In the genomic region with DNA sequence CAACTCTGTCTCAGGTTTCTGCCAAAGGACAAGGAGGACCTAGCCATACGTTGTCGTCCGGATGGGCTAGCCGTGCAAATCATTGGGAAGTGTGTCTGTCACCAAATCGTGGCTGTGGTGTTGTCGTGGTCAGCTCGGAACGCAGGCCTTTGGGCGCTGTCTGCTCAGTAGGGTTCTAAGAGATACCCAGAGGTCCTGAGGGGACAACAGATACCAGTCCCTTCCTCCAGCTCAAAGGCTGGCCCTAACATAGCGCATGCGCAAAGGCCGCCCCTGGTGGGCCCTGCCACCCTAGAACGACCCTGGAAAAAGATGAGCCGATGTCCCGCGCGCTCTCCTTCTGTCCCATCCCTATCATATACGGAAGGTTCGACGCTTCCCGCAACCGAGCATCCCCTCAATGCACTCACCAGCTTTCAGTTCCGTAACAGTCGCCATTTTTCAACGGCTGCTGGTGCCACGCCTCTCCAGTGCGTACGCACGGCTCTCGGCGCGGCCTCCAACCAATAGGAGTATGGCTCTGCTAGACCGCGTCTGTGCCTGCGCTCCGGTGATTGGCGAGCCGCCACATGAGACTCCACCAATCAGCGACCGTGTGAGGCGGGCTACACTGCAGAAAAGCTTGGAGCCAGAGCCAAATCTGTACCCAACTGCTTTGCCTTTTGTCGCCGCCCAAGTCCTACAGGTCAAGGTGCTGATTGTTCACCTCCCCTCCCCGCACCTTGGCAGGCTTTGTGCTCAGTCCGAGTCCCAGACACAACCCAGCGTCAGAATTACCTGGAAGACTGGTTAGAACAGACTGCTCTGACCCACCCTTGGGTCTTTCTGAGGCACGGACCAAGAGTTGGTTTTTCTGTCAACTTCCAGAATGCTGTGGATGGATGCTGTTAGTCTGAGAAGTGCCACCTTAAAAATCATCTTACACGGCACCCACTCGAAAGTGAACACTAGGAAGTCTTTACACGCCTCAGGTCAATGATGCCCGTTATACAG, we compare ENCODE assay signal across 8 mouse cellular contexts. TPM values are rescaled to one million over a fixed set of nuclear protein-coding genes. Genes with fewer than 3 reads are reported as not detected.
DNase-seq lines count a peak whose midpoint lies in the region; ATAC-seq lines count a peak whose summit lies in the region.

TSS of gene Fopnl (minus strand) at position 522 of the 993 bp plus-strand sequence.

- H3K36me3 ChIP-seq in lung, embryonic 16.5 days (ENCODE audit: control insufficient read depth, insufficient read depth, low read length): peaks cover 7% of the 10 kb centered on the region

- no peaks in the 10 kb centered on the region for H3K27me3 ChIP-seq in lung, embryonic 16.5 days (ENCODE audit: control insufficient read depth, insufficient read depth, low read depth, low read length)

- H3K4me1 ChIP-seq in lung, embryonic 16.5 days (replicated peaks; ENCODE audit: control insufficient read depth, insufficient read depth, low read length): peaks cover 8% of the 10 kb centered on the region

- no peaks in the 10 kb centered on the region for H3K9me3 ChIP-seq in lung, embryonic 16.5 days (ENCODE audit: control insufficient read depth, low read length)

- DNase-seq in MEL-GATA-1-ER (ENCODE audit: extremely low read depth, low read depth): peak; percentile 91
- peak; percentile 97 for DNase-seq in cerebellum, adult 8-10 months
- peak; percentile 95 for DNase-seq in forelimb bud, embryonic 11.5 days (ENCODE audit: low read depth, low spot score)
- DNase-seq in layer of hippocampus, adult 9-10 months (ENCODE audit: low spot score): peak; percentile 94
- DNase-seq in ovary, postnatal 10 days (ENCODE audit: low spot score): peak; percentile 88
- DNase-seq in thymus, postnatal 10 days (ENCODE audit: low spot score in 2 of 2): peak; percentile 93

- peak within 1 kb of the TSS; percentile 89 for H3K9ac ChIP-seq in lung, embryonic 16.5 days (ENCODE audit: low read length)

- H3K27ac ChIP-seq in lung, embryonic 16.5 days (ENCODE audit: low read length): peak within 1 kb of the TSS; percentile 88

- peak; percentile 100 for ATAC-seq in hematopoietic stem cell, adult 5-6 weeks (replicated peaks in 1 of 2; ENCODE audit: insufficient read depth in 1 of 2, low FRiP score in 2 of 2, low TSS enrichment in 1 of 2, low read depth in 1 of 2, poor library complexity in 2 of 2, severe bottlenecking in 2 of 2)
- ATAC-seq in lung, embryonic 16.5 days (ENCODE audit: low read depth): peak; percentile 100

- WGBS in lung, embryonic 16.5 days: 2% methylated on average over 51 of the region's 51 CpGs

- peak within 1 kb of the TSS; percentile 63 for H3K4me2 ChIP-seq in lung, embryonic 16.5 days (ENCODE audit: low read depth, low read length)

- peak within 1 kb of the TSS; percentile 83 for H3K4me3 ChIP-seq in lung, embryonic 16.5 days (ENCODE audit: low read length)

RNA-seq across cellular contexts. Expression of gene Fopnl, which starts in this region (rescaled TPM):
- 49.4 and 60.2 TPM in 2 replicates for total RNA-seq in hematopoietic stem cell, adult 5-6 weeks (2017)
- polyA plus RNA-seq in lung, embryonic 16.5 days (2015; fragmentation: Nextera tagmentation; extraction: Ambion mirVana): 159 TPM in 2 replicates

Comparison
In these comparisons a context has a peak if more than half of its experiments do, and no peak if none do; other contexts are left out.
1. Peak in every context shown above with its lines: DNase-seq, ATAC-seq, H3K4me3 ChIP-seq and H3K27ac ChIP-seq.